Mouse (Mus musculus) heart, embryonic 14.5 days (tissue): ENCODE data around the gene Ccl5. TPM values are rescaled to one million over a fixed set of nuclear protein-coding genes. Genes with fewer than 3 reads are reported as not detected.

Experiments used
- ATAC-seq: fragments of 200-750 bp; cut with Nextera tagmentation; 2 replicates; pipeline ENCODE4 v1.8.0; 2017; ENCODE audit warnings: low read depth, moderate TSS enrichment; ENCODE audit not compliant: insufficient number of reproducible peaks, insufficient read depth, low FRiP score
- H3K27ac ChIP-seq, 2 experiments: fragments of 200-500 bp in 1 of 2; fragments of 300-500 bp in 1 of 2; sonication (generic) in 1 of 2; replicated peaks in 1 of 2; 2 replicates each; pipeline ENCODE4 v1.5.1; 2012 to 2014; ENCODE audit warnings: low read depth in 2 of 2, low read length in 2 of 2, control low read depth in 1 of 2, mild to moderate bottlenecking in 1 of 2, mixed read lengths in 1 of 2; ENCODE audit not compliant: control insufficient read depth in 1 of 2, insufficient read depth in 1 of 2
- H3K27me3 ChIP-seq: fragments of 300-500 bp; sonication (generic); 2 replicates; pipeline ENCODE4 v1.6.1; 2014; ENCODE audit warnings: mild to moderate bottlenecking, low read length, control low read depth; ENCODE audit not compliant: control insufficient read depth, insufficient read depth
- H3K36me3 ChIP-seq: fragments of 300-500 bp; sonication (generic); 2 replicates; pipeline ENCODE4 v1.6.1; 2014; ENCODE audit warnings: mild to moderate bottlenecking, control low read depth, low read length, mixed read lengths; ENCODE audit not compliant: control insufficient read depth, insufficient read depth
- H3K4me1 ChIP-seq, 2 experiments: fragments of 200-500 bp in 1 of 2; fragments of 300-500 bp in 1 of 2; sonication (generic) in 1 of 2; 2 replicates each; pipeline ENCODE4 v1.6.1; 2012 to 2014; ENCODE audit warnings: low read length in 2 of 2, control low read depth in 1 of 2, mixed read lengths in 1 of 2; ENCODE audit not compliant: control insufficient read depth in 2 of 2, insufficient read depth in 2 of 2
- H3K4me2 ChIP-seq: fragments of 300-500 bp; sonication (generic); 2 replicates; pipeline ENCODE4 v1.6.1; 2014; ENCODE audit warnings: mild to moderate bottlenecking, low read length
- H3K4me3 ChIP-seq, 2 experiments: fragments of 200-500 bp in 1 of 2; fragments of 300-500 bp in 1 of 2; sonication (generic) in 1 of 2; 2 replicates each; pipeline ENCODE4 v1.5.1; 2012 to 2014; ENCODE audit warnings: low read length in 2 of 2, mild to moderate bottlenecking in 2 of 2, control low read depth in 1 of 2, low read depth in 1 of 2, moderate library complexity in 1 of 2; ENCODE audit not compliant: control insufficient read depth in 1 of 2, insufficient read depth in 1 of 2
- H3K9ac ChIP-seq: fragments of 300-500 bp; sonication (generic); 2 replicates; pipeline ENCODE4 v1.6.1; 2014; ENCODE audit warnings: mild to moderate bottlenecking, low read length
- H3K9me3 ChIP-seq: fragments of 300-500 bp; sonication (generic); 2 replicates; pipeline ENCODE4 v1.6.1; 2016; ENCODE audit warnings: low read length, control low read depth; ENCODE audit not compliant: control insufficient read depth
- WGBS: fragments of 180-500 bp; shearing (Covaris S2); extraction: QIAGEN DNeasy Blood & Tissue Kit; methylation state at CpG from one replicate; pipeline ENCODE4 v1.1.7; 2014; 5-methylcytosine and 5-hydroxymethylcytosine counted together
- polyA plus RNA-seq: library from polyadenylated mRNA; unstranded; fragments of >200 nt; fragmentation: Nextera tagmentation; extraction: Ambion mirVana; gene quantifications from 2 replicates; pipeline ENCODE4 v1.2.1, GENCODE M21; 2014

Gene Ccl5
- polyA plus RNA-seq, 1 experiment from 2014 or later, result 0.39 TPM

GRCm38 (mm10) chr11:83538705-83539314, 8.5 kb upstream of the Ccl5 start:
- Histone ChIP-seq H3K9ac (no peak overlapping the region), H3K36me3 (no peaks in the 10 kb centered on the region), H3K4me2 (no peak overlapping the region), H3K4me3 (no peak overlapping the region), H3K9me3 (no peaks in the 10 kb centered on the region), H3K27me3 (no peaks in the 10 kb centered on the region), H3K4me1 (peaks cover 6 to 9% of the 10 kb centered on the region in 2 experiments; a peak in 3 of 4 replicates), H3K27ac (no peak overlapping the region)
- no peak for ATAC-seq
- 70% methylated on average over 3 of the region's 3 CpGs for whole genome bisulfite sequencing

GRCm38 (mm10) chr11:83536831-83537230, 6.5 kb upstream of the Ccl5 start:
- ATAC-seq, result no peak
- H3K9me3 ChIP-seq, result no peaks in the 10 kb centered on the region
- H3K27me3 ChIP-seq, result no peaks in the 10 kb centered on the region
- 82% methylated on average over 3 of the region's 3 CpGs for WGBS
- H3K9ac ChIP-seq, result no peak overlapping the region
- no peak overlapping the region for H3K27ac ChIP-seq
- no peaks in the 10 kb centered on the region for H3K36me3 ChIP-seq
- no peak overlapping the region for H3K4me3 ChIP-seq
- H3K4me2 ChIP-seq, result no peak overlapping the region
- peaks cover 6 to 9% of the 10 kb centered on the region in 2 experiments; a peak in 3 of 4 replicates for H3K4me1 ChIP-seq

- H3K27me3 ChIP-seq, result no peaks in the 10 kb centered on the region
- no peak overlapping the region for H3K9ac ChIP-seq
- H3K36me3 ChIP-seq, result no peaks in the 10 kb centered on the region
- 0 out of 2 replicates have a peak, but pooled peaks have one; percentile 58 for ATAC-seq
- peak overlapping the region; percentile 17 to 49; a peak in 2 of 4 replicates for H3K27ac ChIP-seq
- WGBS, result 42% methylated on average over 13 of the region's 13 CpGs
- H3K4me1 ChIP-seq, result peaks cover 6 to 9% of the 10 kb centered on the region in 2 experiments; a peak in 3 of 4 replicates
- peak overlapping the region; percentile 26 for H3K4me2 ChIP-seq
- H3K9me3 ChIP-seq, result no peaks in the 10 kb centered on the region
- 0 out of 4 replicates have a peak overlapping the region, but pooled peaks of 1 of the 2 experiments have one; percentile 4 for H3K4me3 ChIP-seq
These were observed 4.5 kb upstream of the Ccl5 start for GRCm38 (mm10) chr11:83534609-83535423.

GRCm38 (mm10) chr11:83534143-83534542, 3.8 kb upstream of the Ccl5 start:
- no peak overlapping the region for H3K9ac ChIP-seq
- peak overlapping the region; percentile 26; the same call in 1 of the 2 replicates for H3K4me2 ChIP-seq
- ATAC-seq, result no peak
- no peaks in the 10 kb centered on the region for H3K36me3 ChIP-seq
- peak overlapping the region in 1 of 2 experiments; percentile 15; a peak in 2 of 4 replicates for H3K27ac ChIP-seq
- no peaks in the 10 kb centered on the region for H3K27me3 ChIP-seq
- peaks cover 6 to 9% of the 10 kb centered on the region in 2 experiments; a peak in 3 of 4 replicates for H3K4me1 ChIP-seq
- H3K4me3 ChIP-seq, result no peak overlapping the region
- 72% methylated on average over 8 of the region's 8 CpGs for WGBS
- no peaks in the 10 kb centered on the region for H3K9me3 ChIP-seq

GRCm38 (mm10) chr11:83533192-83533591, 2.9 kb upstream of the Ccl5 start:
- no peak overlapping the region for H3K27ac ChIP-seq
- peaks cover 6 to 9% of the 10 kb centered on the region in 2 experiments; a peak in 3 of 4 replicates for H3K4me1 ChIP-seq

GRCm38 (mm10) chr11:83529024-83529423, 1.3 kb downstream of the Ccl5 start:
- no peak overlapping the region for H3K4me3 ChIP-seq
- ATAC-seq, result no peak
- no peak overlapping the region for H3K4me2 ChIP-seq
- H3K4me1 ChIP-seq, result peaks cover under 1 to 1% of the 10 kb centered on the region in 2 experiments; a peak in 1 of 4 replicates
- H3K27ac ChIP-seq, result no peak overlapping the region
- no peaks in the 10 kb centered on the region for H3K27me3 ChIP-seq
- WGBS, result 66% methylated on average over 12 of the region's 12 CpGs
- H3K36me3 ChIP-seq, result no peaks in the 10 kb centered on the region
- no peaks in the 10 kb centered on the region for H3K9me3 ChIP-seq
- H3K9ac ChIP-seq, result no peak overlapping the region

More at GRCm38 (mm10) chr11:83533192-83533591, 2.9 kb upstream of the Ccl5 start:
- 86% methylated on average over 1 of the region's 1 CpGs for WGBS
- Histone ChIP-seq H3K9ac (no peak overlapping the region), H3K4me3 (no peak overlapping the region), H3K36me3 (no peaks in the 10 kb centered on the region), H3K4me2 (no peak overlapping the region), H3K27me3 (no peaks in the 10 kb centered on the region), H3K9me3 (no peaks in the 10 kb centered on the region)
- no peak for ATAC-seq

- Histone ChIP-seq H3K9ac (no peak within 1 kb of the TSS), H3K36me3 (no peaks in the 10 kb centered on the region), H3K4me1 (no peaks in the 10 kb centered on the region), H3K4me3 (no peak within 1 kb of the TSS), H3K9me3 (no peaks in the 10 kb centered on the region), H3K4me2 (no peak within 1 kb of the TSS), H3K27ac (no peak within 1 kb of the TSS), H3K27me3 (no peaks in the 10 kb centered on the region)
- WGBS, result 77% methylated on average over 3 of the region's 3 CpGs
- ATAC-seq, result no peak
These were observed 8.2 kb downstream of the Ccl5 start, which contains the start of gene Heatr9 for GRCm38 (mm10) chr11:83522075-83522474. Gene Heatr9 (minus strand): TSS chr11:83522175.
